Mouse (Mus musculus) brain, embryonic 14.5 days (tissue): ENCODE results near the gene AW549877.

Experiments
- CTCF ChIP-seq: fragments of 200-500 bp; IDR thresholded peaks from 2 replicates; pipeline ENCODE4 v1.5.1; 2012; ENCODE audit warnings: inconsistent platforms, mild to moderate bottlenecking, moderate library complexity, borderline replicate concordance; ENCODE audit not compliant: insufficient read depth, insufficient read length; ENCODE audit errors: extremely low read depth
- POLR2A ChIP-seq: fragments of 200-500 bp; IDR thresholded peaks from 2 replicates; pipeline ENCODE4 v1.6.1; 2012; ENCODE audit warnings: mild to moderate bottlenecking, inconsistent platforms, borderline replicate concordance; ENCODE audit not compliant: poor library complexity, insufficient read depth, insufficient read length, severe bottlenecking; ENCODE audit errors: extremely low read depth

DNA sequence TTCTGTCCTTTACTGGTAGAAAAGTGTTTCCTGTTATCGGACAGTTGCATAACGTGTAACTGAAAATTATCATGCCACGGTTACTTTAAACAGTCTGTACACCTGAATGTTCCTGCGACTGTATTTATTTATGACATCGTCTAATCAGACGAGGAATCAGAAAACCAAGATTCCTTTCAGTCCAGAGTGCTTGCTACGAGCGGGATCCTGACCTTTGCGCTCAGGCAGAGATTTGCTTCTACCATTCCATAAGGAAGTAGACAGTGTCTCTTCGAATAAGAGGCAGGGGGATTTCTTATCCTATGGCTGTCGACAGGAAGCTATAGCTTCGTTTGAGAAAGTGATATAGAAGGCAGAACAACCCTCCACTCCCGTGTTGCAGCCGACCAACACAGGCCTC lies 25.8 kb downstream of the AW549877 start:
- TF ChIP-seq POLR2A, result no peak
- TF ChIP-seq CTCF, result no peak
